Mouse (Mus musculus) splenic B cell, adult 2 months (primary cell): ENCODE results near the gene Ninl.

ENCODE experiments used
- DNase-seq: peaks from one replicate; pipeline ENCODE4 v3.0.0-alpha.2; 2011; ENCODE audit warnings: low read depth, low spot score
- H3K27me3 ChIP-seq: 2 replicates; pipeline ENCODE4 v1.6.1; 2012; ENCODE audit warnings: mild to moderate bottlenecking, low read length, moderate library complexity, mixed read lengths; ENCODE audit not compliant: control insufficient read depth, poor library complexity, insufficient read depth, severe bottlenecking
- H3K36me3 ChIP-seq: 2 replicates; pipeline ENCODE4 v1.6.1; 2012; ENCODE audit warnings: mild to moderate bottlenecking, low read length, moderate library complexity, mixed read lengths; ENCODE audit not compliant: control insufficient read depth, poor library complexity, insufficient read depth, severe bottlenecking

Ninl gene

DNA sequence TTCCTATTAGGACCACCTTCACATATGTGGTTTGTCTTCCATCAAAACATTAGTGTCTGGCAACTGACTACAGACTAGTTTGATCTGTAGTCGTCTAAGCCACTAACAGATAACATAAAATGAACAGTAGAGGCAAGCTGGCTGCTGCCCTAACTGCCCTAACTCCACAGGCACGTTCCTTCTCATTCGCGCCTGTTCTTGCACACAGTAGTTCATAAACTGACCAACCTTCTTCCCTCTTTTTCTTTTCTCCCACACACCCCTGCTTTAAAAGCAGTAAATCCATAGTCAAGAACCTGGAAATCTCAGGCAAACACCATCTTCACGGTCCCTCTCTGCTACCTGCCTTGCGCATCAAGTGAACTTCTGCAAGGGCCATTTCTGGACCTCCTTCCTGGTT lies 31.2 kb downstream of the Ninl start:
- Histone ChIP-seq H3K36me3 (no peaks in the 10 kb centered on the region), H3K27me3 (peaks cover 4% of the 10 kb centered on the region; the same call in 1 of the 2 replicates)
- no peak for DNase-seq

DNA sequence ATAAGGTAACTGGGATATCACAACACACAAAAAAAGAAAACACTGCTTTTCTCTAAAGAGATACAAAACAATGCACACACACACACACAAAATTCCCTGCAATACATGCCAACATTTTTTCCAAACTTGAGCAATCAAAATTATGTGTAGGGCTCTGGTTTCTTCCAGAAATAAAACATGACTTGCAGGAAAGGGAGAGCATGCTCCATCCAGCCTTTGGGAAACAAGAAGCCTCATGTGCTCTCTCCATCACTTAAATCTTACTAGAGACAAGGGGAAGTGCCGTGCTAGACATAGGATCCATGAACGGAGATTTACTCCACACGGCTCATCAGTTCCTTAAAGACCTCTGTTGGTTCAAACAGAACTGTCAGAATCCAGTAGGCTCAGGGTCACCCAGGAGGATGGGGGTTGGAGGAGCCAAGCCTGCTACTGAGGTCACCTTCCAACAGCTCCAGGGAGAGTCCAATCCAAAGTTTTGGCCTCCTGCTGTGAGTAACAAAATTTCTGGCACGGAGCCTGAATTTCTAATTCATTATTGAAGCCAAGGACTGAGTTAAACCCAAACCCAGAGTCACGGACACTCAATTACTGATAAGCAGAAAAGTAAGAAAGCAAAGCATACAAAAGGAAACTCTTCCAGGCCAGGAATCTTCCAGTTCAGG lies 32.8 kb downstream of the Ninl start:
- H3K27me3 ChIP-seq: peaks cover 4% of the 10 kb centered on the region; the same call in 1 of the 2 replicates
- DNase-seq: no peak
- H3K36me3 ChIP-seq: no peaks in the 10 kb centered on the region

DNA sequence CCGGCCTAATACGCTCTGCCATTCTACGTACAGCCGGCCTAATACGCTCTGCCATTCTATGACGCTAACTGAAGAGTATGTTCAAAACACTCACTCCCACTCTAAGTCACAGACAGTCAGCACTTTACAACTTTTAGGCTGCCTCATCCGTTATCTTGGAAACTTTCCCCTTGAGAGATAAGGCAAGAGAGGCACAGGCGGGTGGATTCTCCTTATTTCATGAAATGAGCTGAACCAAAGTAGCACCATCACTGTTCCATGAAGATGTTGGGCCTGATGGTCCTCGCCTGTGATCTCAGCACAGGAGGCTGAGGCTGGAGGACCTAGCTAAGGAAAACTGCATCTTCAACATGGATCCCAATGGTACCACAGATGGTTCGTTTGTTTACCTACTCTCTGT lies 34.8 kb downstream of the Ninl start:
- Histone ChIP-seq H3K36me3 (no peaks in the 10 kb centered on the region), H3K27me3 (peaks cover 4% of the 10 kb centered on the region; the same call in 1 of the 2 replicates)
- no peak for DNase-seq

DNA sequence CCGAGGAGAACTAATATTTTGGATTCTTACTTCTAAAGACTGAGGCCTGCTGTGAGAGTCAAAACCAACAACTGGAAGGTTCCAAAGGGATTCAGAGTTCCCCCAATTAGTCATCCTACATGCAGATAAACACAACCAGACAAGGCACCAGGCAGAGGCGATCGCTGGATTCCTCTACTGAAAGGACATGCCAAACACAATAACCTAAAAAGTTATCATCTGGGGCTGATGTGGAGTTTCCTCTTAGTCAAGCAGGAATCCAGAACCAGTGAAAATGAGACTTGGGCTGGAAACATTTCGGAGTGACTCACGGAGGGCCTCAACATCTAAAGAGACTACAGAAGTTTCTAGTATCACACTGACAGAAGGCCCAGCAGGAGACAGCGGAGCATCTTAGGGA lies 35.4 kb downstream of the Ninl start:
- Histone ChIP-seq H3K36me3 (no peaks in the 10 kb centered on the region), H3K27me3 (no peaks in the 10 kb centered on the region; the same call in 1 of the 2 replicates)
- no peak for DNase-seq

DNA sequence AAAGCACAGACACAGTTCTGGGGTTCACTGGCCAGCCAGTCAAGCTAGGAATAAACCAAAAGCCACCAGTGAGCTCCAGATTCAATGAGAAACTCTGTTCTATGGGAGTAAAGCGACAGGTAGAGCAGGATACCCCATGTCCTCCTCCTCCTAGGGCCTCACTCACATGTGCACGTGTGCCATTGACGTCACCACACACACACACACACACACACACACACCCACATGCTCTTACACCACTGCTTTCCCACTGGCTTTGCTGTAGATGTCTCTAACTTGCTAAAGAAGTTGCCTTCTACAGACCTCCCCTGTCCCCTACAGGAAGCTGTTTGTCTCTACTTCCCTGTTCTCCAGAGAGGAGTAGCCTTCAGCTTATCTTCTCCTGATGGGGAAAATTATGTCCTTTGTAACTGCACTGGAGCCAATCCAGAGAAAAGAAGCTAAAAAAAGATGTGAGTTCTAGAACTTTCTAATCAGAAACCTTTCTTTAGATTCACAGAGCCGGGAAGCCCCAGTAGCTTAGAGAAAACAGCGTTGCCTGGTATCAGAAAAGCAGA lies 37.5 kb downstream of the Ninl start:
- no peaks in the 10 kb centered on the region for H3K36me3 ChIP-seq
- no peaks in the 10 kb centered on the region for H3K27me3 ChIP-seq
- no peak for DNase-seq

DNA sequence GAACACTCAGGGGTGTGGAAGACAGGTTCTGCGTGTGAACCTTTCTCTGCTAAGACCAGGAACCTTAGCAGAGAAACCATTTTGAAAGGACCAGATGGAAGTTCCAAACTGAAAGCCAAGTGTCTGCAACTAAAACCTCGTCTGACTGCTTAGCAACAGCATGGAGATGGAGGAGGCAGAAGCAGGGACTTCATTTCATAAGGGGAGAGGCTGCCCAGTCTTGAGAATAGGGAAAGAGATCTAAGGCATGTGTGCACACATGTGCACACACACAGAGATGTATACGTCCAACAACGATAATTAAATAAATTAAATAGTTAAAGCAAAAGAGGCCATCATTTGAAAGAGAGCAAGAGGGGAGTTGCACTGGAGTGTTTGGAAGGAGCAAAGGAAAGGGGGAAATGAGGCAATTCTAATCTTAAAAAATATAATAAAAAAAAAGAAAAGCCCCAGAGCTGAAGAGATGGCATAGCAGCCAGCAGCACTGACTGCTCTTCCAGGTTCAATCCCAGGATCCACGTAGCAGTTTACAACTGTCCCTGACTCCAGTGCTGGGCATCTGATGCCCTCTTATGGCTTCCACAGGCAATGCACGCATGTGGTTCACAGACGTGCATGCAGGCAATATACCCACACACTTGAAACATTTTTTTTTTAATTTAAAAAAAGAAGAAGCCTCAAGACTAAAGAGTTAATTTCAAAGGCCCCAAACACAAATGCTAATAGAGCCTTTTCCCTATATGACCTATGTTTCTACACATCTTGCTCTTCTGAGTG lies 38.6 kb downstream of the Ninl start:
- H3K27me3 ChIP-seq: no peaks in the 10 kb centered on the region
- DNase-seq: peak; percentile 57

DNA sequence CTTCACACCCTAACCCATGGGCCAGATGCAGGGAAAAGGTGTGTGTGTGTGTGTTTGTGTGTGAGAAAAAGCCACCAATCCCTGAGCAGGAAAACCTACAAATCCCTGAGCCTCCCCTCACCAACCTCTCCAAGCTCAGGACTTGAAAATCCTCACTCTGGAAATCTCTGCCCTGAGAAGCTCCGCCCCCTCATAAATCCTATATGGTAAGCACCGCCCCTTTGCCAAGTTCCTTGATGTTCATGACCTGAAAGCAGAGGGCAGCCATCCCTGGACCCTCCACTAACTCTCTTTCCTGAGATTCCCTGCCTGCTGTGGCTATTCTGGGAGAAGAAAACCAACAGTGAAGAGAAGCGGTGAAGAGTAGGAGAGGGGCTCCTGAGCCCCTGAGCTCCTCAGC lies 40.2 kb downstream of the Ninl start:
- no peaks in the 10 kb centered on the region for H3K27me3 ChIP-seq
- H3K36me3 ChIP-seq: no peaks in the 10 kb centered on the region
- no peak for DNase-seq

More for the DNA sequence above, 38.6 kb downstream of the Ninl start:
- H3K36me3 ChIP-seq: no peaks in the 10 kb centered on the region

DNA sequence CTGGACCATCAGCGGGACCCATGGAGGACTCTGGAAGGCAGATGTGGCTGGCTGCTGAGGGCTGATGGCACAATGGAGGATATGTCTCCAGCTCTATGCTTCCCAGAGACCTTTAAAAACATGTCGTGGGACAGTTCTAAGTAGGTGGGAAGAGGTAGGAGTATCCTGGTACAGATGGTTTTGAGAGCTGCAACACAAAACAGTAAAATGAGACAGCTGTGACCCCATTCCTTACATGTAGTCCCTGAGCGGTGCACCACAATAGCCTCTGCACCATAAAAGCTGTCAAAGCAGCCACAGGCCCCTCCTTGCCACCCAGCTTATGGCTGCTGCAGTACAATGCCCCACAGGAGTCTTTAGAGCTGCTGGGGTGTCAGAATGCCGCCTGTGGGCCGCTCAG lies 41.6 kb downstream of the Ninl start:
- H3K27me3 ChIP-seq: no peaks in the 10 kb centered on the region
- DNase-seq: no peak
- no peaks in the 10 kb centered on the region for H3K36me3 ChIP-seq

DNA sequence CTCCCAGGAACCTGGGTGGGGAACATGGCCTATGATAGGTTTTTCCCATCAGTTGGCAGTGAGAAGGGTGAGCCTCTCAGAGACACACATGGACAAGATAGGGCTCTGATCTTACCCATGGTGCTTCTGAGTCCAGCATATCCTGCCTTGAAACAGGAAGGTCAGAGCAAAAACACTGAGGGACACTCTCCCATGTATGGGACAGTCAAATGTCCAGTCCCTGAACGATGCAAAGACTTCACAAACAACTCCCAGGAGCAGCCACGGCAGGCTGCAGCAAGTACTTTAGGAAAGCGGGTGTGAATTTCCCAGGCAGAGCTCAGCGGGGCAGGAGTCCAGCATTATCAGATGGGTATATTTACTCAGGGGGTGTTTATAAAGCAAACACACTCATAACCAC lies 43.9 kb downstream of the Ninl start:
- no peaks in the 10 kb centered on the region for H3K36me3 ChIP-seq
- DNase-seq: no peak
- H3K27me3 ChIP-seq: no peaks in the 10 kb centered on the region

DNA sequence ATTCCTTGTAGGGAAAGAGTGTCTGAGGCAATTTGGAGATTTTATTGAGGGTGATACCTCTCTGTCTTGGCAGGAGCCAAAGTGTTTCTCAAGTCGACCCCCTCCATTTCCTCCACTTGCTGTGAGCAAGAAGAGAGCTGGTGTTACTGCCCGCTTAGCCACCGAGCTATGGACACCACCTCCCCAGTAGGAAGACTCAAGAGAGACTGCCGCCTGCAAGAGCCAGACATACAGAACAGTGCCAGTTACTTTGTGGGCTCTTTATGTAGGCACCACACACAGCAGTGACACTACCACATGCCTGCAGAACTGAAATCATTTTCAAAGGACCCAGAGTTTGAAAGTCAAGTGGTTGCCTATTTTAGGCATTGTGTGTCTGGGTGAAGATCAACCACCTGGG lies 48.1 kb downstream of the Ninl start:
- no peak for DNase-seq

DNA sequence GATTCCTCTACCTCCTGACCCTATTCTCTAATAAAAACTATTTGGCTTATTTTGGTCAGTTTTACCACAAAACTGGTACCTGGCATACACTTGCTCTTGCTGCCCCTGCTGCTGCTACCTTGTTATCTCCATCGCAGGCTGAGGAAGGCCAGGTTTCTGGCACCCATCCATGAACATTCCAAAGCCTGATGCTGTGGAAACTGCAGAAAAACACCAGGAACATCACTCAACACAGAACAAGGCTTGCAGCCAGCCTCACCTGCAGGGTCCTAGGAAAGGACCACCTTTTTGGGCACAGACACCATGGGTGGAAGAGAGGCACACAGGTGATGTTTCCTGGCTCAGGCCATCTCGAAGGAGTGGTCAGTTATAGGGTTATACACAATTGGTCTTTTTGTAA lies 48.7 kb downstream of the Ninl start:
- Histone ChIP-seq H3K27me3 (no peaks in the 10 kb centered on the region), H3K36me3 (no peaks in the 10 kb centered on the region)
- no peak for DNase-seq

More for the DNA sequence above, 48.1 kb downstream of the Ninl start:
- no peaks in the 10 kb centered on the region for H3K27me3 ChIP-seq
- no peaks in the 10 kb centered on the region for H3K36me3 ChIP-seq

DNA sequence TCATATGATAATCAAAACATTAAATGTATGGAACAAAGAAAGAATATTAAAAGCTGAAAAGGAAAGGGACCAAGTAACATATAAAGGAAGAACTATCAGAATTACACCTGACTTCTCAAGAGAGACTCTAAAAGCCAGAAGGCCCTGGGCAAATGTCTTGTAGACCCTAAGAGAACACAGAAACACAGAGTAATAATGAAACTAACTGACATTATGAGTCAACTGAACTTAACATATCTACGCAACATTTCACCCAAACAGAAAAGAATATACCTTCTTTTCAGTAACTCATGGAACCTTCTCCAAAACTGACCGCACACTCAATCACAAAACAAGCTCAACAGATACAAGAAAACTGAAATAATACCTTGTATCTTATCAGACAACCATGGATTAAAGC lies 53.8 kb downstream of the Ninl start:
- H3K36me3 ChIP-seq: no peaks in the 10 kb centered on the region
- no peak for DNase-seq
- no peaks in the 10 kb centered on the region for H3K27me3 ChIP-seq

DNA sequence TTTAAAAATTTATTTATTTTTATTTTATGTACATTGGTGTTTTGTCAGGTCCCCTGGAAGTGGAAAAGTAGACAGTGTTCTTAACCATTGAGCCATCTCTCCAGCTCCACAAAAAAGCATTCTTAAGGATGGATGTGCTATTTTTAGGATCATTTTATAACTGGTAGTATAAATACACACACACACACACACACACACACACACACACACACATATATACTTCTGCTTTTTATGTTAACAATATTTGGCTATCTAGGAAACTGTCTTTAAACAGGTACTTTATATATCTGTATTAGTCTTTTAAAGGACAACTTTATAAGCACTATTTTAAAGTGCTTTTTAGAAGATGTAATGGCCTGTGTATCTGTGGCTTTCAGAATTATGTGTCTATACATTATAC lies 57.1 kb downstream of the Ninl start:
- H3K36me3 ChIP-seq: no peaks in the 10 kb centered on the region
- DNase-seq: no peak
- no peaks in the 10 kb centered on the region for H3K27me3 ChIP-seq

DNA sequence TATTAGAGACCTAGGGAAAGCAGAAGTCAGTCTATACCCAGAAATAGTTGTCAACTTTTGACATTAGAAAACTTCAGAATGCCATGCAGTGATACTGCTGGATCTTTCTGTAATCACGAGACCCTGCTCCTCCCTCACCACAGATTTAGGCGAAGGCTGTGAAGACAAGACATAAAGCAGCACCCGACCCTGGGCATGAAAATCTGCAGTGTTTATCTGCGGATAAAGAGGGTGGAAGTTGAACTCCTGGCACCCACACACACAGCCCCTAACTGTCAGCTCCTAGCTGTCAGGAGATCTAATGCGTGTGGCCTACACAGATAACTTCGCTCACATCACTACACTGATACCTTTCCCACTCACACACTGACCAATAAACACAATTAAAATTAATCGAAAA lies 57.7 kb downstream of the Ninl start:
- no peak for DNase-seq
- H3K36me3 ChIP-seq: no peaks in the 10 kb centered on the region
- H3K27me3 ChIP-seq: no peaks in the 10 kb centered on the region

DNA sequence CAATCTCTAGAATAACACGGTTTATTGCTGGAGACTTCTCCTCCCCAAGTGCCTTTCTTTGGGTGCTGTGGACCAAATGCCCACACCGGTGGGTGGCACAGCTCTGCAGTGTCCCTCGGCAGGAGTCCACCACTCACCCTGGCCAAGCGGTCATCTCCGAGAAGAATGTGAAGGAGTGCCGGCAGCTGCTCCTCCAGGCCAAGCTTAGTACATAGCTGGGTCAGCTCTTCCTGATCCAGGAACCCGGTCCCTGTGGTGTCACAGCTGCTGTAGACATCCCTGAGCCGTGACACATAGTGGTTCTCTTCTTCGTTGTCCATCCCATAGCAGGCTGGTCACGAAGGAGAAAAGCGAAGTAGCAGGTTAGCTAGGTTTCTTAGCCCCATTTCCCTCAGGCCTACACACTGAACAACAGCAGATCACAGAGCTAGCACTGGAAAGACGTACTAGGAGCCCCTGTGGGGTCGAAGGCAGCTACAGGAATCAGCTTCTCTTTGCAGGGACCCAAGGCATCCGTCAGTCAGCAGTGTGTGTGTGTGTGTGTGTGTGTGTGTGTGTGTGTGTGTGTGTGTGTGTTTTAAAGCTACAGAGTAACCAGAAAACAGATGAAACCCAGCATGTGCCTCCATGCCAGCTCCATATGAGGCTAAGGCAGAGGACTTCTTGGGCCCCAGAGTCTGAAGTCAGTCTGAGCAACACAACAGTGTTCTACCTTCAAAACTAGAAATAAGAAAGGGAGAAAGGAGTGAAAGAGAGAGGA lies 59.1 kb downstream of the Ninl start:
- Histone ChIP-seq H3K36me3 (no peaks in the 10 kb centered on the region), H3K27me3 (no peaks in the 10 kb centered on the region)
- DNase-seq: no peak
